21 mouse cellular contexts compared by ENCODE assay signal in genomic region chr1:90215881-90216280, GRCm38 (mm10). TPM values are rescaled to one million over a fixed set of nuclear protein-coding genes. Genes with fewer than 3 reads are reported as not detected.
"Had no signal": no experiment of that assay in that cellular context is flagged by ENCODE, and none has a peak within 500 bp of the region (broad histone marks: within the 10 kb centered on the region; RNA-seq: fewer than 3 reads in every experiment).

No protein-coding gene starts in this region.

- H3K9ac ChIP-seq: liver, embryonic 14.5 days; lung, embryonic 14.5 days; midbrain, embryonic 13.5 days; midbrain, embryonic 15.5 days; neural tube, embryonic 12.5 days; stomach, embryonic 15.5 days had no signal

- ATAC-seq: midbrain, embryonic 13.5 days; midbrain, embryonic 15.5 days had no signal

- H3K4me3 ChIP-seq: megakaryocyte, embryonic 14.5 days; midbrain, embryonic 13.5 days; midbrain, embryonic 15.5 days; neural tube, embryonic 12.5 days; stomach, embryonic 15.5 days had no signal

- H3K27me3 ChIP-seq: megakaryocyte, embryonic 14.5 days; neural tube, embryonic 12.5 days; stomach, embryonic 15.5 days had no signal

- H3K36me3 ChIP-seq: midbrain, embryonic 15.5 days had no signal

- DNase-seq: lung, adult 18-20 months; lung, embryonic 14.5 days; lung, postnatal 10 days; lung, postnatal 4 days; retina, postnatal 1 day; right cerebral cortex, adult 18-20 months; right cerebral cortex, postnatal 25 days; right cerebral cortex, postnatal 4 days; spleen, adult 18-20 months; thymus, adult 2 months; thymus, postnatal 25 days had no signal

- H3K9me3 ChIP-seq: midbrain, embryonic 13.5 days; midbrain, embryonic 15.5 days; neural tube, embryonic 12.5 days; stomach, embryonic 15.5 days had no signal

- H3K4me2 ChIP-seq: lung, embryonic 14.5 days; midbrain, embryonic 11.5 days; midbrain, embryonic 13.5 days; midbrain, embryonic 15.5 days; neural tube, embryonic 12.5 days; stomach, embryonic 15.5 days had no signal

- H3K4me1 ChIP-seq: megakaryocyte, embryonic 14.5 days had no signal

- H3K27ac ChIP-seq: liver, embryonic 14.5 days; midbrain, embryonic 13.5 days; midbrain, embryonic 15.5 days; neural tube, embryonic 12.5 days; stomach, embryonic 15.5 days; stomach, postnatal 0 days had no signal

RNA-seq across cellular contexts. Expression of gene Ackr3, which starts 12.1 kb away (rescaled TPM):
- total RNA-seq: monocyte, adult 5-6 weeks; neutrophil, adult 5-6 weeks had no signal
